Mouse (Mus musculus) induced T-regulatory cell, adult 2 months (primary cell): ENCODE measurements around the gene Sdccag8.

Experiments used
- DNase-seq: peaks from one replicate; pipeline ENCODE4 v3.0.0-alpha.2; 2012; ENCODE audit warnings: low read depth

Gene Sdccag8

DNA sequence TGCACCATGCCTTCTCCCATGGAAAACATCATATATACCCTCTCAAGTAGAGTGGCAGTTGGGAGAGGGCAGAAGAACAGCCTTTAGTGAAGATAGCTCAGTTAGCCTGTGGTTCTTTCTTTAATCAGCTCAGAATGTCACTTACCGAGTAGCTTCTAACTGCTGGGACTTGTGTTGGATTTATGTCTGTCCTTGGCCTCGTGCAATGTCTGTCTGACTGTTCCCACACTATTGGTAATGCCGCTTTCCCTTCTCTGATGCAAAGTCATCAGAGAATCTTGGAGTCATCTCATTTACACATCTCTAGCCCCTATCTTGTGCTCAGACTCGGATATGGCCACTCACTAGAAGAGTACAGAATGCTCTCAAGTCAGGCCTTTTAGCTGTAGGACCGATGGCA, 128.7 kb downstream of the Sdccag8 start:
- no peak for DNase-seq

DNA sequence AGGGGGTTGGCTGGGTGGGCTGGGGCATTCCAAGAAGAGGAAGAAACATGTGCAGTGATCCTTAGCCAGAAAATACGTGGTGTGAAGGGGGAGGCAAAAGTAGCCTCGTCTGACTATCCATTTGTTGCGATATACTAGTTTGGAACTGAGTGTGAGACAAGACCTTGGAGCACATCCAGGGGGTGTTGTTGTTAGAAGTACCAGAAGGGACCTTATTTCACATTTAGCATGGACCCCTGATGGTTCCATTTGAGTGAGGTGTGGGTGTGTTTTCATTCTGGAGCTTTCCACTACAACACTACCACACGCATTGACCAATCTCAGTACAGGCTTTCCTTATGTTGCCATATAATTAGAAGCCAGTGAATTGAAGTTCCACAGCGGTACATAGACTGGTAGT, 129.5 kb downstream of the Sdccag8 start:
- peak; percentile 9 for DNase-seq

GRCm38 (mm10) chr1:176944458-176945174, 130.2 kb downstream of the Sdccag8 start:
- DNase-seq, result peak; percentile 52

- DNase-seq, result no peak
Observed at GRCm38 (mm10) chr1:176945175-176945540, 130.7 kb downstream of the Sdccag8 start.

GRCm38 (mm10) chr1:176946031-176946795, 131.8 kb downstream of the Sdccag8 start:
- peak; percentile 65 for DNase-seq

- DNase-seq, result peak; percentile 75
Observed at GRCm38 (mm10) chr1:176946796-176947181, 132.3 kb downstream of the Sdccag8 start.

DNA sequence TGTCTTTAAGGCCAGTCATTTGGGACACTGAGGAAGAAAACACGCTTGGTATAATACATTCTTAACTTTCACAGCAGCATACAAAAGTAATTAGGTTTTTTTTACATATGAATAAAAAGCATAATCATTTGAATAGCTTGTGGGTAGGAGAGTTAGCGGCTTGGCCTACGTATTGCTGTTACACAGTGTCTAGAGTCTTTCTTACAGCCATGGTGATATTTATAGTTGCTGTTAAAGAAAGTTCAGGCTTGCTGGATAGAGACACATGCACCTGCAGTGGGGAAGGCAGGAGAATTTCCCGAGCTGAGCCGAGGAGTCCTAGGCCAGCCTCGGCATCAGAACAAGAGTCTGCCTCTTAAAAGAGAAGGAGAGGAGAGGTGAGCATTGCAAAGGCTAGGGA, 134.4 kb downstream of the Sdccag8 start:
- peak; percentile 19 for DNase-seq

GRCm38 (mm10) chr1:176949320-176949719, 134.9 kb downstream of the Sdccag8 start:
- DNase-seq, result peak; percentile 36

DNA sequence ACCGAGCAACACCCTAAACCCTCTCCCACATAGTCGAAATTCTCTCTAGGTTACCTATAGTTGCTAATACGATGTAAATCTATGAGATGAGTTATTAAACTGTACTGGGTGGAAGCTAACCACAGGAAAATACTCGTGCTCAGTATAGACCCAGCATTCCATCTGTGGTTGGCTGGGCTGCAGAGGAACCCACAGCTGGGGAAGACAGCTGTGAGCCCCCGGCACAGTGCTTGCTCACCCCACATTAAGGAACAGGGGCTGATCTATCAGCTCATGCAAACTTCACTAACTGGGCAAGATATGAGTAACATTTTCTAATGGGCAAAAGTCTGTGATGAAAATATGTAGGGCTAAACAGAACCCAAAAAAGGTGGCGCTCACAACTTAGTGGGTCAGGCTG, 135.6 kb downstream of the Sdccag8 start:
- peak; percentile 27 for DNase-seq

DNA sequence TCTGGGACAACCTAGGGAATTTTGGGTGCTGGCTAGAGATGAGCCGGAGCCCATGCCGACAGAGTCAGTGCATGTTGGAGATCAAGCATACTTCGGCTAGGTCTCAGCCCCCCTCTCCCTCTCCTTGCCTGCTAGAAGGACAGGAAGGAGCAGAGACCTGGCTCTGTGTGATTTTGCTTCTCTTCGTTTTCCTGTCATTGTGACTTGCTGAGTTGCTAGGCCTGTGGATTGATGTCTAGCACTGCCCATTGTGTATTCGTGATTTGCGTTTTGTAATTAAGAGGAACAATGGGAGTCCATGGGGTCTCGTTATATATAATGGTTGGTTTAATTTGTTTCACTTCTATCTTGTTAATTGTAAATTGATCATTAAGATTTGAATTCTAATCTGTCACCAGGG, 137.4 kb downstream of the Sdccag8 start:
- no peak for DNase-seq

DNA sequence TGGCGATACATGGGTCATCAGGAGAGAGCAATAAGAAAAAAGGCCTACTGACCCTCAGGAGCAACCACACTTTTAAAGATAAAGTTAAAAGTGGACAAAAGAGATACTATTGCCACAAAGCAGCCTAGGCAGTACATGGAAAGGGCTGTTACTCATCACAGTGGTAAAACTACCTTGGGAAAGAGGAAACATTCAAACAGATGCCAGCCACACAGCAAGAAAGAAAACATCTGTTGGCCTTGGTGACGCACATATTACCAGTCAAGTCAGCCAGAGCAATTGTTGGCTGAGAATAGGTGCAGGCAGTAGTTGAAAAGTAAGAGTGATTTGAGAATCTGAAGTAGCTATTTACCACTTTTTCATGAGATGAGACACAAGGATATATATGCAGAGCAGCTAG, 143.9 kb downstream of the Sdccag8 start:
- DNase-seq, result no peak

GRCm38 (mm10) chr1:176961716-176962115, 147.3 kb downstream of the Sdccag8 start:
- no peak for DNase-seq

- DNase-seq, result no peak
Observed at GRCm38 (mm10) chr1:176962894-176963293, 148.4 kb downstream of the Sdccag8 start.

DNA sequence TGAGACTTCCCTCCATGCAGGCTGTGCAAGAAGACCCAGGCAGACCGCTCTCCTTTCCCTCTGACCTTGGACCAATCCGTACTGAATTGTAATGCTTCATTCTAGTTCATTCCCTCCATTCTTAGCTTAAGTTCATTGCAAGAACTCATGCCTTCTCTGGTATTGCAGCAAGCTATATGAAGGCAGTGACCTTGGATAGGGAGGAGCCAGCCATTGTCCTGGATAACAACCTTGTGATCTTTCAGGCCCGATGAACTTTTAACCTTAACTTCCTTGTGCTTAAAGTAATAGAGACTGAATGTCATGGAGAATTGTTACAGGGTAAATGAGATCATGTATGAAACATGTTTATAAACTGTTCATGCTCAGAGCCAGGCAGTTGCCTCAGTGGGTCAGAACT, 152.8 kb downstream of the Sdccag8 start:
- DNase-seq, result no peak

DNA sequence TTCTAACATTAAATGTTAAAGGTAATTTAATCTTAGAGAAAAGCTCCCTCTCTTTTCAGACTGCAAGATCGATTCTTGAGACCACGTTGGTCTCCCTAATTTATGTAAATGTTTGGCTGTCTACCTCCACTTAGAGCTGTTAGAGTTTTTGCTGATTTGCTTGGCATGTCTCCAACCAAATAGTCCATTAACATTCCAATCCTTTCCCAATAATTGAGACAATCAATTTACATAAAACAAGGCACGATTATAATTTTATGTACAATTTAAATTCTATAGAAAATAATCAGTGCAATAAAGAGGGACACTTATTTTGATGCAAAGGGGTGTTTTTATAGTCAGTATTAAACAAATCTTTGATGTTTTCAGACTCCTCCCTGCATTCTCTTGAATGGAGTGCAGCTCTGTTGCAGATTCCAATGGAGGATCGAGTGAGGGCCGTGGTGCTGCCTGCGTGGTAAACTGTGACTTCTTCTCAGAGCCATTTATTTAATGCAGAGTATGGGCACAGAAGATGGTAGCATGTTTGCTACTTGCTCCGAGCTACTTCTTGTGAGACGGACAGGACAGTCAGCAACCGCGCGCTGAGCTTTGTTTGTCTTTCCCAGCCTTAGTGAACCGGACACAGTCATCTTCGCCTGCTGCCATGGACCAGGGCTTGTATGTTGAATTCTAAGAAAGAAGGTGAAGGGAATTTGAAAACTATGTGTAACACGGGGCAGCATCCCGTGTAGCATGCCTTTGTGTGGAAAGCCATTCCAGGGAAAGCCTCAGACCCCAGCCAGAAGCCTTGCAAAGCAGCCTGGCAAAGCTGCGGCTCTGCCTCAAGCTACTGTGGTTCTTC, 156.4 kb downstream of the Sdccag8 start:
- DNase-seq, result no peak

DNA sequence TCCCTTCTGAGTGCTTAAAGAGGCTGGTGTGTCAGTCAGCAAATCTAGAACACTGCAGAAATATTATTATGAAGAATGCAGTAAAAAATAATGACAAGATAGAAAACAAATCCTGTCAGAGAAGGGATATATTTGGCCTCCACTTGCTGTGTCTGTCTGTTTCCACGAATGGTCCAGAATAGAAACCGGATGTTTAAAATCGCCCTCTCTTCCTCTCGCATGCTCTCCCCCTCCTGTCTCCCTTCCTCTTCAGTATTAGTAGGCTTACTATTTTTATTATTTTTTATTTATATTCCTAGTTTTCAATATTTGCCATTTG, 157.0 kb downstream of the Sdccag8 start:
- DNase-seq, result no peak

DNA sequence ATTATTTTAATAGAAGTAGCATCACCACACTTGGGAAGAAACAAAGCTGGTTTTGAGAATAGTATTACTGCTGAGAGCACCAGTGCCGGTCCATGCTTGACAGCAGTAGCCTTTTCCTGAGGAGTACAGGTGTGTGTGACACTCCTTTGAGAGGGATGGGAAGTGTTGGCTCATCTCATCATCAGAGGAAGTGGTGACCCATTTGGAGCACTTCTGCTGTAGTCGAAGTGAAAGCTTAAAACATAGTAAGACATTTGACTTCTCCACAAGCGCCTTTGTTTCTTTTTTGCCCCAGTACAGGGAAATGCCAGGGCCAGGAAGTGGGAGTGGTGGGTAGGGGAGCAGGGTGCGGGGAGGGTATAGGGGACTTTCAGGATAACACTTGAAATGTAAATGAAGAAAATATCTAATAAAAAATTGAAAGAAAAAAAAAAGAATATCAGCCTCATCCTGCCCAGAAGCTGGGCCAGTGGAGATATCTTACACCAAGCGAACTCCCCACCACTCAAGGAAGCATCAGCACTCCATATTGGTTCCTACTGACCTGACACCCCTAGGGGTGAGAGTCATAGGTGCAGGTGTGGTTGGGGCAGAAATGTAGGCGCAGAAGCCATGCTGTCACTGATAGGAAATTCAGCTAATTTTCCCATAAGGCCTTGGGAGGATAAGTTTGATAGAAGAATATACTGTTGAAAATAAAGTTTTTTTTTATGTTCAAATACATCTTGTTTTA, 159.1 kb downstream of the Sdccag8 start:
- peak; percentile 23 for DNase-seq

GRCm38 (mm10) chr1:176979235-176979634, 164.8 kb downstream of the Sdccag8 start:
- DNase-seq, result no peak

- DNase-seq, result no peak
Observed at GRCm38 (mm10) chr1:176980140-176980539, 165.7 kb downstream of the Sdccag8 start.

GRCm38 (mm10) chr1:176980801-176981400, 166.4 kb downstream of the Sdccag8 start:
- no peak for DNase-seq

- DNase-seq, result no peak
Observed at GRCm38 (mm10) chr1:176981511-176981910, 167.1 kb downstream of the Sdccag8 start.

DNA sequence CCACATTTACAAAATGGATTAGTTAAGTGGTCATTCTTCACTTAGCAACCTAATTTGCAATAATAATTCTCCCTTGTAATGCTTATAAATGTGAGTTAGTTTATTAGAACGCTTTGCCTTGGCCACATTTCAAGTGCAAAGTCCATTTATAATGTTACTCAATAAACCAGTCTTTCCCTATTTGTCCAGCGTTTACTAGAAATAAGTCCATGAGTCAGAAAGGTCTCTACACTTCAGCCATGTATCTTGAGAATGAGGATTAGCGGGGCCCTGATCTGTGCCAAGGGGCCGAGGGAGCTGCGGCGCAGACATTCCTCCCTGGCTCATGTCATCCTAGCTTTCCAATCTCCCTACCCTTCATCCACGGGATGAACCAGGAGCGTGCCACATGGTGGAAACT, 168.2 kb downstream of the Sdccag8 start:
- DNase-seq, result no peak
